Mouse (Mus musculus) ES-Bruce4 (cell line): ENCODE measurements around the gene Ltk. TPM values are rescaled to one million over a fixed set of nuclear protein-coding genes. Genes with fewer than 3 reads are reported as not detected.

Experiments
- H3K27ac ChIP-seq: 2 replicates; pipeline ENCODE4 v1.5.1; 2012; ENCODE audit warnings: low read length, inconsistent platforms; ENCODE audit not compliant: insufficient read depth
- H3K27me3 ChIP-seq: 2 replicates; pipeline ENCODE4 v1.6.1; 2012; ENCODE audit warnings: mild to moderate bottlenecking, low read length, inconsistent platforms; ENCODE audit not compliant: control insufficient read depth, poor library complexity, insufficient read depth, severe bottlenecking
- H3K36me3 ChIP-seq: 2 replicates; pipeline ENCODE4 v1.6.1; 2012; ENCODE audit warnings: inconsistent platforms, mild to moderate bottlenecking, low read length, moderate library complexity; ENCODE audit not compliant: control insufficient read depth, poor library complexity, insufficient read depth, severe bottlenecking
- H3K4me1 ChIP-seq: one replicate; pipeline ENCODE4 v1.8.1; 2011; ENCODE audit warnings: low read length; ENCODE audit not compliant: control insufficient read depth, insufficient read depth
- H3K4me3 ChIP-seq: 2 replicates; pipeline ENCODE4 v1.5.1; 2011; ENCODE audit warnings: low read depth, mild to moderate bottlenecking, low read length
- H3K9ac ChIP-seq: 2 replicates; pipeline ENCODE4 v1.6.1; 2012; ENCODE audit warnings: low read depth, mild to moderate bottlenecking, inconsistent platforms; ENCODE audit not compliant: poor library complexity, severe bottlenecking
- H3K9me3 ChIP-seq: replicated peaks from 2 replicates; pipeline ENCODE4 v1.6.1; 2012; ENCODE audit warnings: mild to moderate bottlenecking, low read length, inconsistent platforms; ENCODE audit not compliant: control insufficient read depth, poor library complexity, insufficient read depth, severe bottlenecking
- CTCF ChIP-seq: IDR thresholded peaks from one replicate; pipeline ENCODE4 v1.8.1; 2011; ENCODE audit warnings: low read depth, low read length
- EP300 ChIP-seq: IDR thresholded peaks from 2 replicates; pipeline ENCODE4 v1.6.1; 2011; ENCODE audit warnings: low read depth, low read length; ENCODE audit not compliant: insufficient read depth
- POLR2A ChIP-seq: IDR thresholded peaks from one replicate; pipeline ENCODE4 v1.8.1; 2011; ENCODE audit warnings: low read length; ENCODE audit not compliant: insufficient read depth
- polyA plus RNA-seq: library from polyadenylated mRNA; stranded (reverse); fragments of >200 nt; gene quantifications from 2 replicates; pipeline ENCODE4 v1.2.4, GENCODE M21; 2011; ENCODE audit warnings: low read depth; ENCODE audit not compliant: missing spikeins, insufficient read depth, insufficient read length

Ltk gene
- polyA plus RNA-seq, 1 experiment: 1.1 TPM

GRCm38 (mm10) chr2:119742461-119743175 lies 17.6 kb downstream of the Ltk start:
- H3K27me3 ChIP-seq: peaks cover 7% of the 10 kb centered on the region; the same call in 1 of the 2 replicates
- no peak overlapping the region for H3K27ac ChIP-seq
- peak overlapping the region; percentile 67 for H3K9ac ChIP-seq
- H3K36me3 ChIP-seq: no peaks in the 10 kb centered on the region
- H3K4me3 ChIP-seq: peak overlapping the region; percentile 70
- no peaks in the 10 kb centered on the region for H3K9me3 ChIP-seq
- H3K4me1 ChIP-seq: peaks cover 3% of the 10 kb centered on the region
- TF ChIP-seq EP300 (no peak), POLR2A (no peak), CTCF (no peak)

GRCm38 (mm10) chr2:119741581-119742411 lies 18.4 kb downstream of the Ltk start, which contains the start of gene Itpka:
TSS of gene Itpka (plus strand) at chr2:119742337.
- peaks cover 7% of the 10 kb centered on the region; the same call in 1 of the 2 replicates for H3K27me3 ChIP-seq
- H3K4me1 ChIP-seq: peaks cover 3% of the 10 kb centered on the region
- peak within 1 kb of the TSS; percentile 72 for H3K4me3 ChIP-seq
- TF ChIP-seq POLR2A (no peak), CTCF (no peak), EP300 (peak; percentile 72; the same call in 1 of the 2 replicates)
- H3K9me3 ChIP-seq: no peaks in the 10 kb centered on the region
- no peaks in the 10 kb centered on the region for H3K36me3 ChIP-seq
- peak within 1 kb of the TSS; percentile 11; the same call in 1 of the 2 replicates for H3K27ac ChIP-seq
- H3K9ac ChIP-seq: peak within 1 kb of the TSS; percentile 67

GRCm38 (mm10) chr2:119740567-119740966 lies 19.7 kb downstream of the Ltk start:
- Histone ChIP-seq H3K9ac (no peak overlapping the region), H3K27me3 (peaks cover 7% of the 10 kb centered on the region; the same call in 1 of the 2 replicates), H3K4me1 (peaks cover 3% of the 10 kb centered on the region), H3K9me3 (no peaks in the 10 kb centered on the region), H3K36me3 (no peaks in the 10 kb centered on the region), H3K4me3 (no peak overlapping the region), H3K27ac (no peak overlapping the region)
- TF ChIP-seq POLR2A: no peak
- no peak for TF ChIP-seq CTCF
- TF ChIP-seq EP300: no peak

- Histone ChIP-seq H3K36me3 (0 out of 2 replicates have a peak, but pooled peaks cover 6% of the 10 kb centered on the region), H3K9ac (no peak overlapping the region), H3K4me3 (peak overlapping the region; percentile 1; the same call in 1 of the 2 replicates), H3K9me3 (no peaks in the 10 kb centered on the region), H3K4me1 (peaks cover 3% of the 10 kb centered on the region), H3K27me3 (no peaks in the 10 kb centered on the region), H3K27ac (no peak overlapping the region)
- TF ChIP-seq EP300 (no peak), POLR2A (no peak), CTCF (no peak)
These were observed 23.1 kb downstream of the Ltk start for GRCm38 (mm10) chr2:119737124-119737523.

GRCm38 (mm10) chr2:119730735-119731134 lies 29.5 kb downstream of the Ltk start:
- H3K4me1 ChIP-seq: no peaks in the 10 kb centered on the region
- no peaks in the 10 kb centered on the region for H3K9me3 ChIP-seq
- no peak overlapping the region for H3K4me3 ChIP-seq
- H3K27me3 ChIP-seq: no peaks in the 10 kb centered on the region
- no peak overlapping the region for H3K9ac ChIP-seq
- TF ChIP-seq EP300 (no peak), CTCF (no peak), POLR2A (no peak)
- peaks cover 36% of the 10 kb centered on the region for H3K36me3 ChIP-seq
- no peak overlapping the region for H3K27ac ChIP-seq
